Mouse (Mus musculus) neural tube, embryonic 12.5 days (tissue): ENCODE data around the gene Serpina12. TPM values are rescaled to one million over a fixed set of nuclear protein-coding genes. Genes with fewer than 3 reads are reported as not detected.
A peak's percentile ranks its signal among the peaks of the same experiment; 100 is the strongest.

Experiments
- ATAC-seq: fragments of 200-750 bp; cut with Nextera tagmentation; 2 replicates; pipeline ENCODE4 v1.8.0; 2017; ENCODE audit warnings: low read depth, mild to moderate bottlenecking, moderate TSS enrichment, moderate library complexity; ENCODE audit not compliant: low FRiP score
- H3K27ac ChIP-seq: fragments of 300-500 bp; sonication (generic); 2 replicates; pipeline ENCODE4 v1.5.1; 2016
- H3K27me3 ChIP-seq: fragments of 300-500 bp; sonication (generic); replicated peaks from 2 replicates; pipeline ENCODE4 v1.6.1; 2016; ENCODE audit warnings: mild to moderate bottlenecking
- H3K36me3 ChIP-seq: fragments of 300-500 bp; sonication (generic); 2 replicates; pipeline ENCODE4 v1.6.1; 2016; ENCODE audit warnings: mild to moderate bottlenecking
- H3K4me1 ChIP-seq: fragments of 300-500 bp; sonication (generic); 2 replicates; pipeline ENCODE4 v1.6.1; 2016
- H3K4me2 ChIP-seq: fragments of 300-500 bp; sonication (generic); replicated peaks from 2 replicates; pipeline ENCODE4 v1.6.1; 2016; ENCODE audit warnings: mild to moderate bottlenecking
- H3K4me3 ChIP-seq: fragments of 300-500 bp; sonication (generic); 2 replicates; pipeline ENCODE4 v1.5.1; 2016
- H3K9ac ChIP-seq: fragments of 300-500 bp; sonication (generic); 2 replicates; pipeline ENCODE4 v1.6.1; 2016; ENCODE audit warnings: mild to moderate bottlenecking
- H3K9me3 ChIP-seq: fragments of 300-500 bp; sonication (generic); 2 replicates; pipeline ENCODE4 v1.6.1; 2016; ENCODE audit warnings: mild to moderate bottlenecking
- WGBS: fragments of 180-500 bp; shearing (Covaris S2); methylation state at CpG from one replicate; pipeline ENCODE4 v1.1.7; 2016; 5-methylcytosine and 5-hydroxymethylcytosine counted together
- polyA plus RNA-seq: library from polyadenylated mRNA; unstranded; fragments of >200 nt; fragmentation: Nextera tagmentation; extraction: Ambion mirVana; gene quantifications from 2 replicates; pipeline ENCODE4 v1.2.1, GENCODE M21; 2016

Gene Serpina12
- polyA plus RNA-seq, 1 experiment from 2014 or later, result not detected

DNA sequence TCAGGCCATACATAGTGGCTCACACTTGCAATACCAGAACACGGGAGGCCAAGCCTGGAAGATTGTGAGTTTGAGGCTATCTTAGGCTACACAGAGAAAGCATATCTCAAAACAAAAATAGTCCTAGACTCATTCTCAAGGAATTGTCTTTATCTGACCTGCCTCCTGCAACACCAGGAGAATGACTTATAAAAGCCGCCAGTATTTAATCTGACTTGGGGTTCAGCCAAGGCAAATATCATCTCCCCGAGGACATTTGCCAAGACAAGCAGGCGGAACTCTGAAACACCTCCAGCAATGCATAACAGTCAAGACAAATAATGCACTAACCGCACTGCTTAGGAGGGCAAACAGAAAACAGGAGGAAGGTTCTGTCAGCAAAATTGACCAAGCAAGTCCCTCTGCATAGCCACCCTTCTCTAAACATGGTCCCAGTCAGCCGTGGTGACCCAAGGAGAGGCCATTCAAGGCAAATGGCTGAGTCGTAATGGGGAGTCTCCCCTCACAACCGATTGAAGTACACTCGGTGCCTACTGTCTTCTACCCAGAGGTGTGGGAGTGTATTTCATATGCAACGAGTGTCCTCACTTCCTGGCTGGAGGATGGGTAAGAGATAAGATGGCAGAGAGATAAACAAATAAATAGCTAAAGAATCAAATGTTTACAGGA is 41.5 kb downstream of the Serpina12 start:
- H3K4me3 ChIP-seq, result no peak overlapping the region
- no peaks in the 10 kb centered on the region for H3K9me3 ChIP-seq
- no peak for ATAC-seq
- no peak overlapping the region for H3K4me2 ChIP-seq
- no peak overlapping the region for H3K9ac ChIP-seq
- no peak overlapping the region for H3K27ac ChIP-seq
- H3K36me3 ChIP-seq, result no peaks in the 10 kb centered on the region
- no peaks in the 10 kb centered on the region for H3K4me1 ChIP-seq
- WGBS, result 84% methylated on average over 10 of the region's 10 CpGs
- H3K27me3 ChIP-seq, result no peaks in the 10 kb centered on the region

DNA sequence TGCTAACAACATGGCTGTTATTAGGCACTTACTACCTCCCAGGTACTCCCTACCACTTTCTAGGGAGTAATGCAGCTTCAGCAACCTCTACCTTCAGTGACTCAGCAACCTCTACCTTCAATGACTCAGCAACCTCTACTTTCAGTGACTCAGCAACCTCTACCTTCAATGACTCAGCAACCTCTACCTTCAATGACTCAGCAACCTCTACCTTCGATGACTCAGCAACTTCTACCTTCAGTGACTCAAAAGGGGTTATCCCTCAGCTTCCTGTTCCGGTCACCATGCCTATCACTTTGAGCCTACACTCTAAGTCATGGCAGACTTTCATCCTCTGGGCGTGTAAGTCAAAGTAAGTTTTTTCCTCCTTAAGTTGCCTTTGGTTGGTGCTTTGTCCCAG is 43.6 kb downstream of the Serpina12 start:
- no peak overlapping the region for H3K27ac ChIP-seq
- ATAC-seq, result no peak
- WGBS, result 93% methylated on average over 3 of the region's 3 CpGs
- no peak overlapping the region for H3K4me3 ChIP-seq
- no peaks in the 10 kb centered on the region for H3K4me1 ChIP-seq
- no peaks in the 10 kb centered on the region for H3K9me3 ChIP-seq
- no peak overlapping the region for H3K9ac ChIP-seq
- no peak overlapping the region for H3K4me2 ChIP-seq
- no peaks in the 10 kb centered on the region for H3K36me3 ChIP-seq
- no peaks in the 10 kb centered on the region for H3K27me3 ChIP-seq

DNA sequence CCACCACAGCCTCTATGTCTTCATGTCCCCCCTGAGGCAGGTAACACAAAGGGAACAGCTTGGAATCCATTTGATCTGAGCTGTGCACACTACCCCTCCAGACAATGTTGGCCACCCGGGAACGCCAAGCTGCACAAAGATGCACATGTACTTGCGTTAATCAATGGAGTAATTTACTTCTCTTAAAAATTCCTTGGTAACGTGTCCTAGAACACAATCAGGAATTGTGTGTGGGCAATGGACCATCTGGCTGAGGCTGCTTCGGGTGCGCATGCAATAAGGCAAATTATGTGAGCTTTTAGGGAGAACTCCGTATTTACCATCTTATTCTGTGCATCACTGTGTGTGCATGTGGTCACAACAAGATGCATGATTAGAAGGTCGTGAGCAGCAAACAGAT is 44.6 kb downstream of the Serpina12 start:
- ATAC-seq, result no peak

GRCm38 (mm10) chr12:103996513-103996912 is 47.7 kb downstream of the Serpina12 start:
- Histone ChIP-seq H3K9me3 (no peaks in the 10 kb centered on the region), H3K4me1 (no peaks in the 10 kb centered on the region), H3K4me3 (no peak overlapping the region), H3K9ac (no peak overlapping the region), H3K27me3 (no peaks in the 10 kb centered on the region), H3K36me3 (no peaks in the 10 kb centered on the region), H3K4me2 (no peak overlapping the region), H3K27ac (no peak overlapping the region)
- WGBS, result 65% methylated on average over 2 of the region's 2 CpGs
- no peak for ATAC-seq

More for the DNA sequence above, 44.6 kb downstream of the Serpina12 start:
- 65% methylated on average over 8 of the region's 8 CpGs for WGBS
- Histone ChIP-seq H3K9me3 (no peaks in the 10 kb centered on the region), H3K9ac (no peak overlapping the region), H3K27ac (no peak overlapping the region), H3K36me3 (no peaks in the 10 kb centered on the region), H3K4me1 (no peaks in the 10 kb centered on the region), H3K4me3 (no peak overlapping the region), H3K4me2 (no peak overlapping the region), H3K27me3 (no peaks in the 10 kb centered on the region)

DNA sequence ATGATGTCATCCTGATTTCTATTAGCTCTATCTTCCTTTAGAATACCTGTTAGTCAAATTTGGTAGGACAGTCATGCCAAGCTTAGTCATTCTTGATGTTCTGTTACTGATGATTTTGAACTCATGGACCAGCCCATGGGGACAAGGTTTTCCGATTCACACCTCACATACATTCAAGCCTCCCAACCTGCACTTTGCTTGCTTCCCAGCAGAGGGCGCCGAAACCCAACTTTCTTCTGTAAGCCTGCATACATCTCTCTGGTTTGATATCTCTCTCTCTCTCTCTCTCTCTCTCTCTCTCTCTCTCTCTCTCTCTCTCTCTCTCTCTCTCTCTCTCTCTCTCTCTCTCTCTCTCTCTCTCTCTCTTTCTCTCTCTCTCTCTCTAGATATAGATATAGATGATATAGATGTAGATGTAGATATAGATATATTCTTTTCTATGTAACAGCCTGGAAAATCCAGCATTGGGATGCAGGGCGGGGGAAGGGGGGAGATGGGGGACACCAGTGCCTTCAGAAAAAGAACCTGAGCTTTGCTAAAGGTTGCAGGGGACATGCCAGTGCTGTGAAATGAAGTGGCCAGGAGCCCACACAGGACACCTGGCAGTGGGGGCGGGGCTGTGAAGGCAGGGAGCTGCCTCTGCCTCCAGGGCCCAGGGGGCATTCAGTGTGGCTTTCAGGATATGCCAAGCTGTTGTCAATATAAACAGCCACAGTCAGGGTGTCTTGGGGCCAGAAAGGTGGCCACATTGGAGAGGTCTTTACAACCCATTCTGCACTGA is 48.8 kb downstream of the Serpina12 start:
- H3K4me1 ChIP-seq, result no peaks in the 10 kb centered on the region
- peak; percentile 54; the same call in 1 of the 2 replicates for ATAC-seq
- no peak overlapping the region for H3K9ac ChIP-seq
- no peak overlapping the region for H3K4me2 ChIP-seq
- 47% methylated on average over 5 of the region's 5 CpGs for WGBS
- no peak overlapping the region for H3K27ac ChIP-seq
- no peaks in the 10 kb centered on the region for H3K9me3 ChIP-seq
- H3K4me3 ChIP-seq, result no peak overlapping the region
- no peaks in the 10 kb centered on the region for H3K27me3 ChIP-seq
- no peaks in the 10 kb centered on the region for H3K36me3 ChIP-seq

GRCm38 (mm10) chr12:103992945-103993344 is 51.3 kb downstream of the Serpina12 start:
- H3K9me3 ChIP-seq, result no peaks in the 10 kb centered on the region
- no peak overlapping the region for H3K4me2 ChIP-seq
- H3K4me3 ChIP-seq, result no peak overlapping the region
- H3K27me3 ChIP-seq, result no peaks in the 10 kb centered on the region
- no peak overlapping the region for H3K9ac ChIP-seq
- ATAC-seq, result no peak
- H3K27ac ChIP-seq, result no peak overlapping the region
- H3K4me1 ChIP-seq, result no peaks in the 10 kb centered on the region
- no peaks in the 10 kb centered on the region for H3K36me3 ChIP-seq
- WGBS, result 75% methylated on average over 7 of the region's 7 CpGs

DNA sequence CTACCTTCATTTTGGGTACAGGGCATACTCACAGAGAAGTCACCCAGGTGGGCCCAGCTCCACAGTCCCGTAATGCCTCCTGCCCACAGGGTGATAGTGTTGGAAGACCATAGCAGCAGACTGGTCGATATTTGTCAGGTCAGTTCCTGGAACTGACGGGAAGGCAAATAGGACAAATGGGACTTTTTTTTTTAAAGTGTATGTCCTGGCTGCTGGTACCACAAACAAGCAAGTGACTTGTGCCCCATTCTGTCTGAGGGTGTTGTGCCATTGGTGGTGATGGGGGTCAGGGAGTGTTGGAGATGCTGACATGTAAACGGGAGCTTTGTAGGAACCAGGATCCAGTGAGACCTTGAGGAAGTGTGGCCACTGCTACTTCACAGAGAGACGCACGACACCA is 54.4 kb downstream of the Serpina12 start, which contains the start of gene Serpina11:
Gene Serpina11 (minus strand): TSS at position 101 of the 400 bp plus-strand sequence.
- Histone ChIP-seq H3K36me3 (no peaks in the 10 kb centered on the region), H3K4me3 (no peak within 1 kb of the TSS), H3K4me1 (no peaks in the 10 kb centered on the region), H3K4me2 (no peak within 1 kb of the TSS), H3K27ac (no peak within 1 kb of the TSS), H3K27me3 (no peaks in the 10 kb centered on the region), H3K9me3 (no peaks in the 10 kb centered on the region), H3K9ac (no peak within 1 kb of the TSS)
- 95% methylated on average over 6 of the region's 6 CpGs for WGBS
- ATAC-seq, result no peak

GRCm38 (mm10) chr12:103989514-103989767 is 54.8 kb downstream of the Serpina12 start:
- no peak overlapping the region for H3K4me3 ChIP-seq
- H3K27me3 ChIP-seq, result no peaks in the 10 kb centered on the region
- 70% methylated on average over 2 of the region's 2 CpGs for WGBS
- no peaks in the 10 kb centered on the region for H3K9me3 ChIP-seq
- H3K4me2 ChIP-seq, result no peak overlapping the region
- no peaks in the 10 kb centered on the region for H3K36me3 ChIP-seq
- no peaks in the 10 kb centered on the region for H3K4me1 ChIP-seq
- no peak overlapping the region for H3K27ac ChIP-seq
- ATAC-seq, result no peak
- H3K9ac ChIP-seq, result no peak overlapping the region

DNA sequence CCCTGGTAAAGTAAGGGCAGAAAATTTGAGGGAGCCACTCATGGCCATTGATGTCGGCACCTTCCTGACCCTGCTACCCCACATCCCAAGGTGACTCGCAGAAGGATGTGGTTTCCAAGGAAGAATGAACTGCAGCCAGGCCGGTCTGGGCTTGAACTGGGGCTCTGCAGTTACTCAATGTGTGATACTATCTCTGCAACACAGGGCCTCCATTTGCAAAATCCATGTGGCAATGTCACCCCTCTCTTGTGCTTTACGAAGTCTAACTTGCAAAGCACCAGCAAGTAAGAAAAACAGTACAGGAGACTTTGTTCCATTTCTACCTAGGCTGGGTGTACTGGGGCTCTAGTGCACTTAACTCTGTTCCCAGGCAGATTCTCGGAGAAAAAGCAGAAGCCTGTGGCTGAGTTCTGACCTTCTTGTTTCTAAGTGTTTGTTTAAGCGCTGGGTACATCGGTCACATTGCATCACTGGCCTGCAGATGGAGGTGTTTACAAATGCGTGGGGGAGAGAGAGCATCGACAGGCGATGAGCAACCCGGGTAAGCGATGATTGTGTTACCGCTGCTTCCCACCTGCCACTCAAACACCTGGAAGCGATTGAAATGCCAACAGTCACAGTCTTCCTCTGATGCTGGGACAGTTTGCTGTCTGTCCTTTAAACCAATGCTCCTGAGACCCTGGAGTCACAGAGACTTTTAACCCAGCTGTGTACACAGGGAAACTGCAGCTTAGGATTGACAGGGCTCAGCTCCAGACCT is 55.3 kb downstream of the Serpina12 start:
- Histone ChIP-seq H3K4me1 (no peaks in the 10 kb centered on the region), H3K9me3 (no peaks in the 10 kb centered on the region), H3K4me3 (no peak overlapping the region), H3K27ac (no peak overlapping the region), H3K27me3 (no peaks in the 10 kb centered on the region), H3K4me2 (no peak overlapping the region), H3K9ac (no peak overlapping the region), H3K36me3 (no peaks in the 10 kb centered on the region)
- 68% methylated on average over 14 of the region's 14 CpGs for WGBS
- no peak for ATAC-seq

GRCm38 (mm10) chr12:103985868-103986267 is 58.4 kb downstream of the Serpina12 start:
- ATAC-seq, result no peak
- H3K27me3 ChIP-seq, result no peaks in the 10 kb centered on the region
- no peak overlapping the region for H3K27ac ChIP-seq
- no peak overlapping the region for H3K4me3 ChIP-seq
- no peaks in the 10 kb centered on the region for H3K36me3 ChIP-seq
- WGBS, result 74% methylated on average over 5 of the region's 5 CpGs
- H3K4me1 ChIP-seq, result no peaks in the 10 kb centered on the region
- H3K4me2 ChIP-seq, result no peak overlapping the region
- no peak overlapping the region for H3K9ac ChIP-seq
- no peaks in the 10 kb centered on the region for H3K9me3 ChIP-seq

- H3K4me1 ChIP-seq, result no peaks in the 10 kb centered on the region
- H3K4me3 ChIP-seq, result no peak overlapping the region
- no peak for ATAC-seq
- WGBS, result 68% methylated on average over 4 of the region's 4 CpGs
- no peak overlapping the region for H3K27ac ChIP-seq
- no peaks in the 10 kb centered on the region for H3K9me3 ChIP-seq
- H3K27me3 ChIP-seq, result no peaks in the 10 kb centered on the region
- no peak overlapping the region for H3K4me2 ChIP-seq
- H3K9ac ChIP-seq, result no peak overlapping the region
- no peaks in the 10 kb centered on the region for H3K36me3 ChIP-seq
These were observed 59.3 kb downstream of the Serpina12 start for GRCm38 (mm10) chr12:103984935-103985334.

DNA sequence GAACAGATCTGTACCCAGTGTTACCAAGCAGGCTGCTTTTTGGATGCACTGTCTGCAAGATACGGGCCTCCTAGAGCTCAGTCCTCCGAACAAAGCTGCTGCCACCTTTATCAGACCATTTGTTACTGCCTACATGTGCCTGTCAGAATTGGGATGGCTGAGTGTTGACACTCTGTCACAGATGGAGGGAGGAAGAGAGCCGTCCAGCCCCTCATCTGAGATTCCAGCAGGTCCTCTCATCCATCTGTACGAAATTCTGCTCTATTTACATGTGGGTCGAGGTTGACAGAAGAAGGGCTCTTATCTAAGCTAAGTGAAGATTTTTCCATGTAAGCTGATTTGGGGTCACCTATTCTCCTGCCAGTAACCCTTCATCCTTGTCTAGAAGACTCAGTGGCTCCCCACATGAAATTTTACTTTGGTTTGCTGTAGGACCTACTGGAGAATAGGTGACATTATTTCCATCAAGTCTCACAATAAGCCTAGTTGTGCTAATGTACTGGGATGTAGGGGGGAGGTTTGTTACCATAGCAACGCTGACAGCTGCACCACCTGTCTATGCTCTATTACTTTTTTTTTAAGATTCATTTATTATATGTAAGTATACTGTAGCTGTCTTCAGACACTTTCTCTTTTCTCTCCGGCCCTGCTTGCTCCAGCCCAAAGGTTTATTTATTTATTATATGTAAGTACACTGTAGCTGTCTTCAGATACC is 62.4 kb downstream of the Serpina12 start:
- ATAC-seq, result no peak
- Histone ChIP-seq H3K27ac (no peak overlapping the region), H3K4me1 (no peaks in the 10 kb centered on the region), H3K9me3 (no peaks in the 10 kb centered on the region), H3K36me3 (no peaks in the 10 kb centered on the region), H3K9ac (no peak overlapping the region), H3K4me3 (no peak overlapping the region), H3K4me2 (no peak overlapping the region), H3K27me3 (no peaks in the 10 kb centered on the region)
- WGBS, result 82% methylated on average over 7 of the region's 7 CpGs
